ENCODE assay signal across 12 mouse cellular contexts in the genomic region with DNA sequence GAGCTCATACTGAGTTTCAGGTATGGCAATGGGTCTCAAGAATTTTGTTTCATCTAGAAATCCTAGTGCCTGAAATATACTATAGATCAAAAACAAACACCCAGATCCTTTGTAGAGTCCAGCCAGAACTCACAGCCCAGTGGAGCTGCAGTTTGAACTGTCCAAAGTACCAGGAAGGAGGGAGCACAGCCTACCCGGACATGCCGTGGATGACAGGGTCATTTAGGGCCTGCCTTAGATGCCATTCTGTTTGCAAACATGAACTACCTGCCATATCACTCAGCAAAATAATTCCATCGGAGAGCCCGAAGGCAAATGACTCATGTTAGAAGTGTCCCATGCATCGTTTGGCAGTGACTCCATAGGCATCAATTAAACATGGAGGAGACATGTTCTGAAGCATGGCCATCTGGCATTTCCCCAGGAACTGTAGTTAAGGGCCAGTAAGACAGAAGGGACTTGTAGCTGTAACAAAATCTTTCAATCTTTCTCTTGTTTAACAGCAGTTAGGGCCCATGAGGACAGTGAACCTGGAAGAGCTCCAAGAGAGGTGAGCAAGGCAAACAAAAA. TPM values are rescaled to one million over a fixed set of nuclear protein-coding genes. Genes with fewer than 3 reads are reported as not detected.
DNase-seq lines count a peak whose midpoint lies in the region; ATAC-seq and TF ChIP-seq lines count a peak whose summit lies in the region.
"Had no signal": no experiment of that assay in that cellular context is flagged by ENCODE, and none has a peak within 500 bp of the region (broad histone marks: within the 10 kb centered on the region; RNA-seq: fewer than 3 reads in every experiment).

No protein-coding gene starts in this region.

- no peak for ATAC-seq in intestine, embryonic 16.5 days
- ATAC-seq in intestine, embryonic 15.5 days: no peak
- no peak for ATAC-seq in forebrain, embryonic 15.5 days (replicated peaks)
- ATAC-seq in liver, embryonic 14.5 days (ENCODE audit: insufficient read depth): no peak

- peak; percentile 68 for DNase-seq in brain, adult 2 months (ENCODE audit: low read depth, low spot score)
- no peak for DNase-seq in liver, embryonic 14.5 days (ENCODE audit: low read depth in 3 of 3, low spot score in 3 of 3)
- no peak for DNase-seq in urinary bladder, postnatal 25 days (ENCODE audit: low spot score)
- DNase-seq in gastrocnemius, adult 18-20 months (ENCODE audit: low spot score): no peak
- DNase-seq in spleen, postnatal 10 days (ENCODE audit: low spot score in 2 of 2): no peak
- DNase-seq: adrenal gland, adult 8-10 months; heart, postnatal 10 days had no signal

- no peaks in the 10 kb centered on the region for H3K9me3 ChIP-seq in intestine, embryonic 16.5 days (ENCODE audit: control insufficient read depth, low read length)
- no peaks in the 10 kb centered on the region for H3K9me3 ChIP-seq in intestine, embryonic 15.5 days
- no peaks in the 10 kb centered on the region for H3K9me3 ChIP-seq in forebrain, embryonic 15.5 days
- no peaks in the 10 kb centered on the region for H3K9me3 ChIP-seq in liver, embryonic 14.5 days (ENCODE audit: control insufficient read depth, low read length)
- H3K9me3 ChIP-seq: embryonic facial prominence, embryonic 15.5 days; lung, embryonic 15.5 days had no signal

- TF ChIP-seq EP300 in liver, embryonic 14.5 days (IDR thresholded peaks at IDR 0.05; ENCODE audit: low read depth): no peak

- no peak for TF ChIP-seq CTCF in liver, embryonic 14.5 days (IDR thresholded peaks at IDR 0.05; ENCODE audit: low read depth)

- H3K36me3 ChIP-seq in intestine, embryonic 16.5 days (ENCODE audit: control insufficient read depth, insufficient read depth, low read length): no peaks in the 10 kb centered on the region
- no peaks in the 10 kb centered on the region for H3K36me3 ChIP-seq in intestine, embryonic 15.5 days
- no peaks in the 10 kb centered on the region for H3K36me3 ChIP-seq in forebrain, embryonic 15.5 days
- H3K36me3 ChIP-seq in liver, embryonic 14.5 days (replicated peaks; ENCODE audit: control insufficient read depth, insufficient read depth, low read depth): no peaks in the 10 kb centered on the region
- H3K36me3 ChIP-seq: embryonic facial prominence, embryonic 15.5 days; lung, embryonic 15.5 days had no signal

- no peak overlapping the region for H3K9ac ChIP-seq in intestine, embryonic 16.5 days (ENCODE audit: low read depth, low read length)
- H3K9ac ChIP-seq in intestine, embryonic 15.5 days: no peak overlapping the region
- no peak overlapping the region for H3K9ac ChIP-seq in forebrain, embryonic 15.5 days (replicated peaks)
- no peak overlapping the region for H3K9ac ChIP-seq in liver, embryonic 14.5 days (replicated peaks)
- H3K9ac ChIP-seq: embryonic facial prominence, embryonic 15.5 days; lung, embryonic 15.5 days had no signal

- H3K4me3 ChIP-seq in intestine, embryonic 16.5 days (ENCODE audit: low read length): no peak overlapping the region
- H3K4me3 ChIP-seq in intestine, embryonic 15.5 days (replicated peaks): no peak overlapping the region
- H3K4me3 ChIP-seq in forebrain, embryonic 15.5 days: peak overlapping the region; percentile 95
- peak overlapping the region in 1 of 2 experiments; percentile 18; a peak in 1 of 4 replicates for H3K4me3 ChIP-seq in liver, embryonic 14.5 days (ENCODE audit: insufficient read depth in 1 of 2, low read depth in 2 of 2, low read length in 2 of 2)
- H3K4me3 ChIP-seq: embryonic facial prominence, embryonic 15.5 days; lung, embryonic 15.5 days had no signal

- H3K4me1 ChIP-seq in intestine, embryonic 16.5 days (ENCODE audit: control insufficient read depth, insufficient read depth, low read length): peaks cover 5% of the 10 kb centered on the region; the same call in 1 of the 2 replicates
- no peaks in the 10 kb centered on the region; the same call in 1 of the 2 replicates for H3K4me1 ChIP-seq in intestine, embryonic 15.5 days (replicated peaks)
- H3K4me1 ChIP-seq in forebrain, embryonic 15.5 days: peaks cover 26% of the 10 kb centered on the region
- H3K4me1 ChIP-seq in liver, embryonic 14.5 days (replicated peaks; ENCODE audit: control insufficient read depth in 2 of 2, insufficient read depth in 2 of 2, low read length in 1 of 2): peaks cover 0 to 8% of the 10 kb centered on the region in 2 experiments; a peak in 2 of 4 replicates

- no peak overlapping the region for H3K27ac ChIP-seq in intestine, embryonic 16.5 days (ENCODE audit: low read length)
- no peak overlapping the region for H3K27ac ChIP-seq in intestine, embryonic 15.5 days
- H3K27ac ChIP-seq in forebrain, embryonic 15.5 days (replicated peaks): no peak overlapping the region
- H3K27ac ChIP-seq in liver, embryonic 14.5 days: no peak overlapping the region
- H3K27ac ChIP-seq: embryonic facial prominence, embryonic 15.5 days; lung, embryonic 15.5 days had no signal

- WGBS in intestine, embryonic 16.5 days: 72% methylated on average over 5 of the region's 5 CpGs
- 71% methylated on average over 5 of the region's 5 CpGs for WGBS in intestine, embryonic 15.5 days
- WGBS in forebrain, embryonic 15.5 days: 59% methylated on average over 5 of the region's 5 CpGs
- WGBS in liver, embryonic 14.5 days (ENCODE audit: insufficient replicate concordance): 51% methylated on average over 5 of the region's 5 CpGs

- no peaks in the 10 kb centered on the region for H3K27me3 ChIP-seq in intestine, embryonic 16.5 days (replicated peaks; ENCODE audit: control insufficient read depth, insufficient read depth, low read length)
- H3K27me3 ChIP-seq in intestine, embryonic 15.5 days (replicated peaks): no peaks in the 10 kb centered on the region
- no peaks in the 10 kb centered on the region for H3K27me3 ChIP-seq in forebrain, embryonic 15.5 days
- H3K27me3 ChIP-seq in liver, embryonic 14.5 days (ENCODE audit: control insufficient read depth, insufficient read depth, low read length): no peaks in the 10 kb centered on the region
- H3K27me3 ChIP-seq: embryonic facial prominence, embryonic 15.5 days; lung, embryonic 15.5 days had no signal

- peak overlapping the region; percentile 6 for H3K4me2 ChIP-seq in intestine, embryonic 16.5 days (ENCODE audit: low read depth, low read length)
- H3K4me2 ChIP-seq in intestine, embryonic 15.5 days (replicated peaks): no peak overlapping the region
- H3K4me2 ChIP-seq in forebrain, embryonic 15.5 days (replicated peaks): peak overlapping the region; percentile 81
- peak overlapping the region; percentile 64 for H3K4me2 ChIP-seq in liver, embryonic 14.5 days (ENCODE audit: low read depth)
- H3K4me2 ChIP-seq: embryonic facial prominence, embryonic 15.5 days had no signal

RNA-seq across cellular contexts. Expression of a gene that starts 1.9 kb away (rescaled TPM):
- polyA plus RNA-seq in intestine, embryonic 16.5 days (2015; fragmentation: Nextera tagmentation; extraction: Ambion mirVana): 2.1 and 2.7 TPM in 2 replicates
- polyA plus RNA-seq in intestine, embryonic 15.5 days (2015; fragmentation: Nextera tagmentation; extraction: Ambion mirVana): 2.5 and 2.7 TPM in 2 replicates
- polyA plus RNA-seq in forebrain, embryonic 15.5 days (2015; fragmentation: Nextera tagmentation; extraction: Ambion mirVana): 14.1 and 14.4 TPM in 2 replicates
- 1.6 and 1.9 TPM in 2 replicates for polyA plus RNA-seq in liver, embryonic 14.5 days (2012; rRNA removed)
- 1.6 and 2.3 TPM in 2 replicates for polyA plus RNA-seq in liver, embryonic 14.5 days (2014; fragmentation: Nextera tagmentation; extraction: Ambion mirVana)
- under 1 TPM; 0.11 to 0.12 TPM for total RNA-seq in gastrocnemius, adult 18-20 months (2021)

RNA-seq across cellular contexts. Expression of a gene that starts 54.7 kb away (rescaled TPM):
- 19.8 and 20.7 TPM in 2 replicates for polyA plus RNA-seq in intestine, embryonic 16.5 days (2015; fragmentation: Nextera tagmentation; extraction: Ambion mirVana)
- polyA plus RNA-seq in intestine, embryonic 15.5 days (2015; fragmentation: Nextera tagmentation; extraction: Ambion mirVana): 28.7 and 31.8 TPM in 2 replicates
- polyA plus RNA-seq in forebrain, embryonic 15.5 days (2015; fragmentation: Nextera tagmentation; extraction: Ambion mirVana): 7.2 and 7.8 TPM in 2 replicates
- polyA plus RNA-seq in liver, embryonic 14.5 days (2012; rRNA removed): 9.7 and 9.8 TPM in 2 replicates
- 12.7 and 13.6 TPM in 2 replicates for polyA plus RNA-seq in liver, embryonic 14.5 days (2014; fragmentation: Nextera tagmentation; extraction: Ambion mirVana)
- total RNA-seq in gastrocnemius, adult 18-20 months (2021): 1 to 10 TPM; 4.8 to 9.2 TPM
